Mouse (Mus musculus): ENCODE results near the gene Ucn3.

- no peak for TF ChIP-seq POLR2A (IDR thresholded peaks at IDR 0.05; ENCODE audit: extremely low read depth, insufficient read depth, low read length)
- TF ChIP-seq CTCF (IDR thresholded peaks at IDR 0.05; ENCODE audit: extremely low read depth, insufficient read depth, low read length) = no peak
Observed at GRCm38 (mm10) chr13:3910356-3910755, 34.8 kb downstream of the Ucn3 start.

Measured in cortical plate, adult 2 months (tissue).